Mouse (Mus musculus) layer of hippocampus, postnatal 25 days (tissue): ENCODE results near the gene Ring1. TPM values are rescaled to one million over a fixed set of nuclear protein-coding genes. Genes with fewer than 3 reads are reported as not detected.
"Not testable (repeated sequence)": the region's sequence is repeated elsewhere in the genome, so short reads cannot be mapped to it uniquely, and the experiment has no call there.

ENCODE experiments used
- DNase-seq, 2 experiments: peaks; one replicate each; pipeline ENCODE4 v3.0.0; 2022; ENCODE audit warnings: mixed read lengths in 2 of 2, low spot score in 1 of 2; ENCODE audit errors: extremely low spot score in 1 of 2
- microRNA-seq, 2 experiments: library from miRNA; unstranded; fragments of <30 nt; microRNA quantifications; one replicate each; pipeline ENCODE4 v1.2.0; 2021
- total RNA-seq, 2 experiments: library from RNA; stranded (reverse); gene quantifications; 2 replicates each; pipeline ENCODE4 v1.2.3; 2021

The Ring1 gene
- total RNA-seq, 2 experiments from 2014 or later, result 37.1 to 44.3 TPM

GRCm38 (mm10) chr17:33998697-33999096 lies 25.8 kb downstream of the Ring1 start:
- not testable (repeated sequence) for DNase-seq

GRCm38 (mm10) chr17:33997025-33997424 lies 27.5 kb downstream of the Ring1 start:
- not testable (repeated sequence) for DNase-seq

GRCm38 (mm10) chr17:33995651-33996050 lies 28.8 kb downstream of the Ring1 start:
- no peak for DNase-seq

- no peak for DNase-seq
Measured at GRCm38 (mm10) chr17:33994959-33995358, 29.5 kb downstream of the Ring1 start.

- DNase-seq, result peak in 1 of 2 experiments; percentile 67
Measured at GRCm38 (mm10) chr17:33991788-33992664, 32.5 kb downstream of the Ring1 start.

GRCm38 (mm10) chr17:33982136-33982535 lies 42.3 kb downstream of the Ring1 start:
- DNase-seq, result peak in 1 of 2 experiments; percentile 74

GRCm38 (mm10) chr17:33981192-33981909 lies 43.1 kb downstream of the Ring1 start:
- DNase-seq, result peak; percentile 36 to 74

DNA sequence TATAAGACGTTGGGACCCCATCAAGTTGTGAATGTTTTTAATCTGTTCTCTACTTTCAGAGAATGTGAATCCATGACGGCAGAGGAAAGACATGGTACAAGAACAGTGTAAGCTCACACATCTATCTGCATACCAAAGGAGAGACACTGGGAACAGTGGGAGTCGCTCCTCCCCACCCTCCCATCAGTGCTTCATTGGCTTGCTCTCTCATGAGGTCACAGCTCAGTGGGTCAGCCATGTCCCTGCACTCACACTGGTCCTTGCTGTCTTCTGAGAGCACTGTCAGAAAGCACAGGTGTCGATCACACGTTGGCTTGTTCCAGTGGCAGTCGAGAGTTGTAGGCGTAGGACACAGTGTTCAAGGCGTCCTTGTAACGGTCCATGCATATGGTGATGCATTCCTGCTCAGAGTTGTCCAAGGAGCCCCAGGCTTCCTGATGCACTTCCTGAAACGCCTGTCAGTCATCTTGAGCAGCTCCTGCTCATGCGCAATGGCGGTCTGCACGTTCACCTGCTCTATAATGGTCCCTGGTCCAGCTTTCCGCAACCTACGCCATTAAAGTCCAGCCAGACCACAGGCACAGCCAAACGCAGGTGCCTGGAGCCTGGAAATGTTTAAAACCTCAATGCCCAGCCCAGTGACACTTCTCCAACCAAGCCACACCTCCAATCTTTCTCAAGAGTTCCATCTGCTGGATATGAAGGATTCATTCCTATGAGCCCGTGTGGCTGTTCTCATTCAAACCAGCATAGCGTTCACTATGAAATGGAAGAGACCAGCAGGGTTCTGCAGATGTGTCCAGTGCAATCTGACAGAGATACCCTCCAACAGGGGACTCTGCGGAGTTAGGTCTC lies 44.1 kb downstream of the Ring1 start:
- no peak for DNase-seq

DNA sequence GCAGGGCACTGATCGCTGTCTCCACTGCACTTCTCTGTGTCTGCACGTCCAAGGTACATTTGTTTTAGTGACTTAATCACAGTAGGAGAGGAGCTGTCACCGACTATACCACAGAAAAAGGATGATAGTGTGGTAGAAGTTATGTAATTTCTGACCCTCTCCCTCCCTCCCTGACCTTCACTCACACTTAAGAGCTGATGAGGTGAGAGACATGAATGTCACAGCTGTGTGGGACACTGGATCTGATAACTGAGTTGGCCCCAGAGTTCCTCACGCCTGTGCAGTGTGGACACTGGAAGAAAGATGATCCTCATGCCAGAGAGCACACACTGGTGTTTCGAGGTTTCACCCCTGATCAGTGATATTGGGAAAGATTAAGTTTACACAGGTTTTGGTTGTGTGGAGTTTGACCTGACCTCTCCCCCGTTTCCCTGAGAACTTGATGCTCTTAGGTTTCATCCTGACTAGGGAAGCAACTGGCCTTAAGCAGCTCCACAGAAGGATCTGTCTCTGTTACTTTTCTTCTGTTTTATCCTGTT lies 44.9 kb downstream of the Ring1 start:
- no peak for DNase-seq

DNA sequence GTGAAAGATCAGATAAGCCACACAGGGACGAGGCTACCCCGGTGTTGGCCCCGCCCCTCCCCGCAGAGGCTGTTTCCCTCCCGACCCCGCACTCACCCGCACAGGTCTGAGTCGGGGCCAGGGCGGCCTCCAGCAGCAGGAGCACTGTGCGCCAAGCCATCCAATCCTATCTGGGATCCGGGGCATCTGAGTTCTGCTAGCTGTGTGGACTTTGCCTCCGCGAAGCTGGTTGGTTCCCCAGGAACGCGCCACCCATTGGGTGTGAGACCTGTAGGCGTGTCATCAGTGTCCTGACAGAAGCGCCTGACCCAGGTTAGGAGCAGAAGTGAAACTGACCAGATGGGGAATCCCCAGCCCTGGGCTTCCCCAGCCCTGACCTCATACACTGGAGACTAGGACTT lies 45.8 kb downstream of the Ring1 start:
- no peak for DNase-seq

DNA sequence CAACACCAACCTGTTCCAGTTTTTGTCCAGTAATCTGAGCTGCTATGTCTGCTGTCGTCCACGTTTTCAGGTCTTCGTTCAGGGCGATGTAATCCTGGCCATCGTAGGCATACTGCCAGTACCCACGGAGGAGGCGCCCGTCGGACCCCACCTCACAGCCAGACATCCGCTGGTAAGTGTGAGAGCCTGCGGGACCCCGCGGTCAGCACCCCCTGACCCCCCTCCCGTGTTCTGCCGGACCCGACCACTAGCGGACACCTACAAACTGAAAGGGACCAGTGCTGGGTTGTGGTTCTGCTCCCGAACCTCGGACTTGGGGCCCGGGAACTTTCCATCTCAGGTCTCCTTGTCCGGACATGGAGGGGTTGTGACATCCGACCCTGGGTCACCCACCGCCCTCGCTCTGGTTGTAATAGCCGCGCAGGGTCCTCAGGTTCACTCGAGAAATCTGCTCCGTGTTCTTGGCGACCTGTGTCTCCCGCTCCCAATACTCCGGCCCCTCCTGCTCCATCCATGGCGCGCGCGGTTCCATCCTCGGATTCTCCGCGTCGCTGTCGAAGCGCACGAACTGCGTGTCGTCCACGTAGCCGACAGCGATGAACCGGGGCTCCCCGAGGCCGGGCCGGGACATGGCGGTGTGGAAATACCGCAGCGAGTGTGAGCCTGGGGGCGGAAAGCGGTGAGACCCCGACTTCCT lies 46.5 kb downstream of the Ring1 start:
- no peak for DNase-seq

DNA sequence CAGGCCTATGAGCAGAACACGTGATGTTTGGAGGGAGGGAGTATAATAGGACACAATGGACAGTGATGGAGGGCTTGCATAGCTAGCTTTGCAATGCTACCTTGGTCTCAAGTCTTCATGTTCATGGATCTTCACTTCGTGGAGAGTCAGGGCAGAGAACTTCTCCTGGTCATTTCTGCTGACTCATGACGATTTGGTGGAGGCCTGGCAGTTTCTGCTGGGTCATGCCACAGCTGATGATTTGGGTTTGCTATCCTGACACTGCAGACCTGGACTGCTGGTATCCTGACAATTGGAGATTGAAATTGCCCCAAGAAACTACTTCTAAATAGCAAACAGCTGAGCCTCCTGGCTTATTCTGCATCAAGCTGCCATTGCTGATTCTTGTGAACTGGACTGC lies 50.9 kb downstream of the Ring1 start:
- no peak for DNase-seq

DNA sequence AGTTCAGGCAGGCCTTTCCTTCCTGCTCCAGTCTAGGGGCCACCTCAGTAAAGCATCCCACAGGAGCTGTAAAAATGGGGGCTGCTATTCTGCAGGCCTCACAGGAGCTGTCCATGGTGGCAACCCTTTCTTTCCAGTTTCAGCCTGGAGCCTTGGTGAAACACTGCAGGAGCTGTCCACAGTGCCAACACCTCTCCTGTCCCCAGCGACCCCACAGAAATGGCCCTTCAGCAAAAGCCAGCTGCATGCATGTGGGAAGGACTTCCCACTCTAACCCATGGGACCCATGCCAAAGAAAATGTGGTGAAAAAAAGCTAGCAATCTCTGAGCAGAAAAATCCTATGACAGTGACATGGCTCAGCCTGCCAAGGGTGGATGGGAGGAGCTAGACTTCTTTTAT lies 51.8 kb downstream of the Ring1 start:
- DNase-seq, result no peak

Small RNAs within 50 kb of the gene (microRNA-seq; reads per million reads assigned to microRNA genes)
- gene Mir219a-1 (0 to 0.60 reads per million in 2 experiments), gene Mir219c (0 reads per million in 2 experiments)

Other genes with a start within 250 kb of the Ring1 start
- gene Angptl4, start 242.8 kb downstream of the Ring1 start, total RNA-seq, result 1 to 10 TPM; 3.8 to 4.0 TPM
- gene Kank3, start 214.2 kb downstream of the Ring1 start, total RNA-seq, result 10 to 100 TPM; 27.8 to 35.8 TPM
- gene Rps28, start 200.1 kb downstream of the Ring1 start, total RNA-seq, result 100 to 1,000 TPM; 728 to 834 TPM
- 100 to 1,000 TPM; 214 to 222 TPM for gene Ndufa7, start 200.1 kb downstream of the Ring1 start, total RNA-seq
- 10 to 100 TPM; 23.7 to 23.8 TPM for gene Cd320, start 181.6 kb downstream of the Ring1 start, total RNA-seq
- gene Gm7029, start 150.8 kb downstream of the Ring1 start, total RNA-seq, result not detected
- 1 to 10 TPM; 1.9 to 2.1 TPM for gene Kifc1, start 134.0 kb downstream of the Ring1 start, total RNA-seq
- gene Platr17, start 119.5 kb downstream of the Ring1 start, total RNA-seq, result not detected
- gene Daxx, start 115.3 kb downstream of the Ring1 start, total RNA-seq, result 10 to 100 TPM; 27.4 to 27.9 TPM
- gene Tapbp, start 108.8 kb downstream of the Ring1 start, total RNA-seq, result 10 to 100 TPM; 36.2 to 37.0 TPM
- gene Zbtb22, start 108.8 kb downstream of the Ring1 start, total RNA-seq, result 10 to 100 TPM; 27.7 to 29.6 TPM
- 10 to 100 TPM; 53.4 to 72.7 TPM for gene Rgl2, start 95.1 kb downstream of the Ring1 start, total RNA-seq
- gene Pfdn6, start 84.3 kb downstream of the Ring1 start, total RNA-seq, result 10 to 100 TPM; 95.7 to 97.8 TPM
- 10 to 100 TPM; 13.2 to 14.2 TPM for gene Wdr46, start 84.0 kb downstream of the Ring1 start, total RNA-seq
- 1 to 10 TPM; 6.0 to 6.6 TPM for gene B3galt4, start 73.2 kb downstream of the Ring1 start, total RNA-seq
- 10 to 100 TPM; 85.0 to 95.9 TPM for gene Vps52, start 68.9 kb downstream of the Ring1 start, total RNA-seq
- 100 to 1,000 TPM; 311 to 351 TPM for gene Rps18, start 68.7 kb downstream of the Ring1 start, total RNA-seq
- gene H2-K1, start 24.3 kb downstream of the Ring1 start, total RNA-seq, result 10 to 100 TPM; 15.8 to 19.7 TPM
- gene H2-Ke6, start 3.4 kb upstream of the Ring1 start, total RNA-seq, result 10 to 100 TPM; 54.3 to 63.9 TPM
- gene Slc39a7, start 7.0 kb upstream of the Ring1 start, total RNA-seq, result 10 to 100 TPM; 94.3 to 95.5 TPM
- 10 to 100 TPM; 76.0 to 83.6 TPM for gene Rxrb, start 7.1 kb upstream of the Ring1 start, total RNA-seq
- 10 to 100 TPM; 23.5 to 25.3 TPM for gene Col11a2, start 14.8 kb upstream of the Ring1 start, total RNA-seq
- gene H2-Oa, start 67.7 kb upstream of the Ring1 start, total RNA-seq, result under 1 TPM; 0.42 to 0.45 TPM
- gene H2-DMa, start 94.9 kb upstream of the Ring1 start, total RNA-seq, result 10 to 100 TPM; 32.3 to 35.1 TPM
- 100 to 1,000 TPM; 196 to 216 TPM for gene Brd2, start 98.0 kb upstream of the Ring1 start, total RNA-seq
- under 1 TPM; 0.69 to 0.94 TPM for gene H2-DMb2, start 118.6 kb upstream of the Ring1 start, total RNA-seq
- 1 to 10 TPM; 1.8 to 3.4 TPM for gene H2-DMb1, start 128.4 kb upstream of the Ring1 start, total RNA-seq
- gene Tap1, start 162.9 kb upstream of the Ring1 start, total RNA-seq, result 1 to 10 TPM; 3.0 to 3.4 TPM
- 1 to 10 TPM; 1.6 to 1.7 TPM for gene Psmb9, start 163.1 kb upstream of the Ring1 start, total RNA-seq
- gene Psmb8, start 173.0 kb upstream of the Ring1 start, total RNA-seq, result 1 to 10 TPM; 2.2 to 3.3 TPM
- 1 to 10 TPM; 7.0 to 8.9 TPM for gene Tap2, start 178.8 kb upstream of the Ring1 start, total RNA-seq
- under 1 TPM; 0.25 to 0.47 TPM for gene H2-Ob, start 214.2 kb upstream of the Ring1 start, total RNA-seq
- 1 to 10 TPM; 1.0 to 1.7 TPM for gene H2-Ab1, start 233.0 kb upstream of the Ring1 start, total RNA-seq